Mouse (Mus musculus) cerebellum, adult 2 months (tissue): ENCODE results near the gene Sarnp.
A peak's percentile ranks its signal among the peaks of the same experiment; 100 is the strongest.

Experiments used
- CTCF ChIP-seq: fragments of 200-500 bp; IDR thresholded peaks from 2 replicates; pipeline ENCODE4 v1.5.1; 2011; ENCODE audit warnings: low read depth, mild to moderate bottlenecking, control low read depth, low read length, moderate library complexity, borderline replicate concordance; ENCODE audit not compliant: insufficient read depth
- POLR2A ChIP-seq: fragments of 200-500 bp; IDR thresholded peaks from 2 replicates; pipeline ENCODE4 v1.6.1; 2011; ENCODE audit warnings: low read length, control low read depth, borderline replicate concordance; ENCODE audit not compliant: insufficient read depth

GRCm38 (mm10) chr10:128821358-128822056, 4.4 kb downstream of the Sarnp start, which contains the start of gene Ormdl2:
- TF ChIP-seq CTCF = no peak
- peak; percentile 72 for TF ChIP-seq POLR2A
